Mouse (Mus musculus) testis, adult 2 months (tissue): ENCODE data around the gene Pilrb1. TPM values are rescaled to one million over a fixed set of nuclear protein-coding genes. Genes with fewer than 3 reads are reported as not detected.
"Not testable (repeated sequence)": the region's sequence is repeated elsewhere in the genome, so short reads cannot be mapped to it uniquely, and the experiment has no call there.

Source experiments
- H3K27ac ChIP-seq: fragments of 200-500 bp; 2 replicates; pipeline ENCODE4 v1.5.1; 2012; ENCODE audit warnings: low read depth, low read length; ENCODE audit not compliant: control insufficient read depth, insufficient read depth
- H3K27me3 ChIP-seq: fragments of 200-500 bp; 2 replicates; pipeline ENCODE4 v1.6.1; 2012; ENCODE audit warnings: mild to moderate bottlenecking, low read length, moderate library complexity; ENCODE audit not compliant: control insufficient read depth, insufficient read depth
- H3K36me3 ChIP-seq: fragments of 200-500 bp; 2 replicates; pipeline ENCODE4 v1.6.1; 2012; ENCODE audit warnings: mild to moderate bottlenecking, low read length; ENCODE audit not compliant: control insufficient read depth, insufficient read depth
- H3K4me1 ChIP-seq: fragments of 200-500 bp; 2 replicates; pipeline ENCODE4 v1.6.1; 2012; ENCODE audit warnings: low read length; ENCODE audit not compliant: control insufficient read depth, insufficient read depth
- H3K4me3 ChIP-seq: fragments of 200-500 bp; 2 replicates; pipeline ENCODE4 v1.5.1; 2012; ENCODE audit warnings: low read depth, mild to moderate bottlenecking, low read length, moderate library complexity, mixed read lengths; ENCODE audit not compliant: control insufficient read depth
- CTCF ChIP-seq: fragments of 200-500 bp; IDR thresholded peaks from 2 replicates; pipeline ENCODE4 v1.5.1; 2012; ENCODE audit warnings: low read depth, mild to moderate bottlenecking, inconsistent platforms, low read length, moderate library complexity; ENCODE audit not compliant: control insufficient read depth, insufficient read depth, insufficient replicate concordance
- POLR2A ChIP-seq: fragments of 200-500 bp; IDR thresholded peaks from 2 replicates; pipeline ENCODE4 v1.6.1; 2012; ENCODE audit warnings: low read depth, mild to moderate bottlenecking, inconsistent platforms, low read length, moderate library complexity; ENCODE audit not compliant: control insufficient read depth
- polyA plus RNA-seq: library from polyadenylated mRNA; depleted of rRNA; stranded (reverse); fragments of >200 nt; gene quantifications from 2 replicates; pipeline ENCODE4 v1.2.3, GENCODE M21; 2012

The Pilrb1 gene
- polyA plus RNA-seq, 1 experiment, result not detected

GRCm38 (mm10) chr5:137877860-137878259, 20.0 kb upstream of the Pilrb1 start:
- no peaks in the 10 kb centered on the region for H3K4me1 ChIP-seq
- H3K4me3 ChIP-seq, result no peak overlapping the region
- H3K36me3 ChIP-seq, result no peaks in the 10 kb centered on the region
- no peak overlapping the region for H3K27ac ChIP-seq
- TF ChIP-seq CTCF (no peak), POLR2A (no peak)
- H3K27me3 ChIP-seq, result no peaks in the 10 kb centered on the region

GRCm38 (mm10) chr5:137875054-137875453, 17.1 kb upstream of the Pilrb1 start:
- Histone ChIP-seq H3K27me3 (no peaks in the 10 kb centered on the region), H3K36me3 (no peaks in the 10 kb centered on the region), H3K4me1 (no peaks in the 10 kb centered on the region), H3K4me3 (no peak overlapping the region), H3K27ac (no peak overlapping the region)
- no peak for TF ChIP-seq CTCF
- no peak for TF ChIP-seq POLR2A

DNA sequence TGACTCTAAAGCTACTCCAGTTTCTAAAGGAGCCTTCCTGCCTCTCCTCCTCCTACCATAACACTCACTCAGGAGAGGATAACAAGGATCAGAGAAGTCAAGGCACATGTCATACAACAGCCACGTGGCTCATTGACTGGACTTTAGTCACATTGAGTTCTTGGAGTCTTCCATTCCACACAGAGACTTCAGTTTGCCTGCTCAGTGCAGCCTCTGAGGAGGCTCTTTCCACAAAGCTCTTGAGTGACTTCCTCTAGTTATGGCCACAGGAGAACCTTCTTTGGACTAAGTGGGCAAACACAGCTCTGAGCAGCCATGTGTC, 14.4 kb upstream of the Pilrb1 start:
- H3K27ac ChIP-seq, H3K4me1 ChIP-seq, H3K27me3 ChIP-seq, H3K4me3 ChIP-seq, H3K36me3 ChIP-seq: not testable (repeated sequence)

- H3K4me1 ChIP-seq, H3K4me3 ChIP-seq, H3K36me3 ChIP-seq, H3K27me3 ChIP-seq, H3K27ac ChIP-seq: not testable (repeated sequence)
These were observed 13.9 kb upstream of the Pilrb1 start, which contains the start of gene Pilrb2 for GRCm38 (mm10) chr5:137871644-137872380. Pilrb2 (minus strand) TSS chr5:137871815.

- H3K4me1 ChIP-seq, H3K27me3 ChIP-seq, H3K27ac ChIP-seq, H3K36me3 ChIP-seq, H3K4me3 ChIP-seq: not testable (repeated sequence)
These were observed 10.7 kb upstream of the Pilrb1 start for GRCm38 (mm10) chr5:137868600-137868999.

DNA sequence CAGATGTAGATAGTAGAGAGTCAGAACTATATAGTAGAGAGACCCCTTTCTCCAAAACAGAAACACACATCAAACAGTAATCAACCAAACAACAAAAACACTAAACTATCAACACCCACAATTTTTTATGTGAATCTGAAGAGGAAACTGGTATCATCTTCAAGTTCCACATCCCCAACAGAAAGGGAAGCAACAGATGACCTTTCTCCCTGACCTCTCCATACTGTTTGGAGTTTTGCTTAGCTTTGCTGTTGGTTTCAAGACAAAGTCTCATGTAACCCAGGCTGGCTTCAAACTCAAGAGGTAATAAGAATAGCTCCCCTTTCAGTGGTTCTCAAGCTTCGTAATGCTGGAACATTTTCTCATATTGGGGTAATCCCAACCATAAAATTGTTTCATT, 6.1 kb upstream of the Pilrb1 start:
- not testable (repeated sequence) for H3K36me3 ChIP-seq, H3K4me3 ChIP-seq, H3K27me3 ChIP-seq, H3K27ac ChIP-seq, H3K4me1 ChIP-seq

- not testable (repeated sequence) for H3K4me1 ChIP-seq, H3K27ac ChIP-seq, H3K27me3 ChIP-seq, H3K36me3 ChIP-seq, H3K4me3 ChIP-seq
These were observed 1.0 kb downstream of the Pilrb1 start for GRCm38 (mm10) chr5:137856870-137857269.

- not testable (repeated sequence) for H3K27ac ChIP-seq, H3K36me3 ChIP-seq, H3K27me3 ChIP-seq, H3K4me3 ChIP-seq, H3K4me1 ChIP-seq
These were observed 3.0 kb downstream of the Pilrb1 start for GRCm38 (mm10) chr5:137854907-137855306.

DNA sequence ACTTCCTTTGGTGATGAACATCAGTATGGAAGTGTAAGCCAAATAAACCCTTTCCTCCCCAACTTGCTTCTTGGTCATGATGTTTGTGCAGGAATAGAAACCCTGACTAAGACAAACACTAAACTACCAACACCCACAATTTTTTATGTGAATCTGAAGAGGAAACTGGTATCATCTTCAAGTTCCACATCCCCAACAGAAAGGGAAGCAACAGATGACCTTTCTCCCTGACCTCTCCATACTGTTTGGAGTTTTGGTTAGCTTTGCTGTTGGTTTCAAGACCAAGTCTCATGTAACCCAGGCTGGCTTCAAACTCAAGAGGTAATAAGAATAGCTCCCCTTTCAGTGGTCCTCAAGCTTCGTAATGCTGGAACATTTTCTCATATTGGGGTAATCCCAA, 7.6 kb downstream of the Pilrb1 start:
- H3K27ac ChIP-seq, H3K4me1 ChIP-seq, H3K36me3 ChIP-seq, H3K27me3 ChIP-seq, H3K4me3 ChIP-seq: not testable (repeated sequence)

GRCm38 (mm10) chr5:137837110-137837509, 20.8 kb downstream of the Pilrb1 start:
- H3K4me3 ChIP-seq, H3K27ac ChIP-seq, H3K4me1 ChIP-seq, H3K27me3 ChIP-seq, H3K36me3 ChIP-seq: not testable (repeated sequence)
